Mouse (Mus musculus) heart, postnatal 0 days (tissue): ENCODE data around the gene Mus81.

Experiments used
- CTCF ChIP-seq: IDR thresholded peaks from 2 replicates; pipeline ENCODE4 v1.5.1; 2016; ENCODE audit warnings: antibody characterized with exemption, control low read depth, low read depth
- EP300 ChIP-seq: IDR thresholded peaks from 2 replicates; pipeline ENCODE4 v1.6.1; 2016; ENCODE audit warnings: antibody characterized with exemption, low read depth

- no peak for TF ChIP-seq EP300
- TF ChIP-seq CTCF = no peak
These were observed 54.3 kb downstream of the Mus81 start for GRCm38 (mm10) chr19:5433951-5434350.
